Mouse (Mus musculus) lung, adult 2 months (tissue): ENCODE measurements around the gene Use1.

Experiments used
- CTCF ChIP-seq: fragments of 200-500 bp; IDR thresholded peaks from 2 replicates; pipeline ENCODE4 v1.5.1; 2011; ENCODE audit warnings: mild to moderate bottlenecking, low read length, control low read depth; ENCODE audit not compliant: insufficient read depth
- POLR2A ChIP-seq: fragments of 200-500 bp; IDR thresholded peaks from 2 replicates; pipeline ENCODE4 v1.6.1; 2011; ENCODE audit warnings: low read depth, mild to moderate bottlenecking, control low read depth, low read length, borderline replicate concordance; ENCODE audit errors: extremely low read depth

- TF ChIP-seq POLR2A, result no peak
- TF ChIP-seq CTCF, result no peak
Observed at GRCm38 (mm10) chr8:71383396-71383795, 16.7 kb downstream of the Use1 start.
